Comparison of ENCODE assay signal across 8 mouse cellular contexts in the genomic region with DNA sequence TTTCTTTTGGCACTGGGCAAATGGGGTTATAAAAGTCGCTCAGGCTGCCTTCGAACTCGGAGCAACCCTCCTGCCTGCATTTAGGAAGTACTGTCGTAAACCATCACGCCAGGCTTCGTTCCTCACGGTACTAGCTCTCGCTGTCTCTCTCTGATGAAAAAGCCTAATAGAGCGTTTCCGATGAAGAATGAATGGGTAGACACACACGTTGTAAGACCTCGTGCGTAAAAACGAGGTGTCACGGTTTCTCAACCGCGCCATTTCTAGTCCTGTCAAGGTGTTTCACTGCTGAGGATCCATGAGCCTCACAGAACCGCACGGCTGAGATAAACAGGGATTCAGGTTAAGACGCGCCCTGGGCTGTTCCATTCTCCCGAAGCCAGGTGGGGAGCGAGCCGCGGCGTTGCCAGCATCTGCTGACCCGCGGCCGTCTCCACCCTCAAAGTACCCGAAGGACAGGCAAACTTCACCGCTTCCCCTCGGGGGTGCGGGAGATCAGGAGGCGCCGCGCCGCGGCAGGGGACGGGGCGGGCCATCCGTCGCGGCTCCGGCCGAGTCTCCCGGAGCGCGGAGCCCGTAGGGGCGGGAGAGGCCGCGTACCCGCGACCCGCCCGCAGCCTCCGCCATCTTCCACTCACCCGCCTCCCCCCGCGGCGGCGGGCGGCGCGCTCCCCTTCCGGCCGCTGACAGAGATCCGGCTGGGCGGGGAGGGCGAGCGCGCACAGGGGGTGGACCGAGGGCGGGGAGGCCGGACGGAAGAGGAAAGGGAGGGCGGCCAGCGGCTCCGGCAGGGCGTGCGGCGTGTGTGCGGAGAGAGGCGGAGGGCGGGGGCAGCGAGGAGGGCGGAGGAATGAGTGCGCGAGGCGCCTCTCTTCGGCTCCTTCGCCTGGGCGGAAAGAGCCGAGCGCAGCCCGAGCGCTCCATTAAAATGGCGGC. TPM values are rescaled to one million over a fixed set of nuclear protein-coding genes. Genes with fewer than 3 reads are reported as not detected.
DNase-seq lines count a peak whose midpoint lies in the region; ATAC-seq and TF ChIP-seq lines count a peak whose summit lies in the region.

No protein-coding gene starts in this region.

- H3K27ac ChIP-seq in brown adipose tissue, adult 24 weeks (replicated peaks; ENCODE audit: low read depth, low read length) = peak overlapping the region; percentile 94
- peak overlapping the region; percentile 98 for H3K27ac ChIP-seq in heart, embryonic 15.5 days
- H3K27ac ChIP-seq in liver, embryonic 14.5 days = peak overlapping the region; percentile 92
- H3K27ac ChIP-seq in neural tube, embryonic 11.5 days (ENCODE audit: low read depth, low read length) = peak overlapping the region; percentile 98
- peak overlapping the region; percentile 99 for H3K27ac ChIP-seq in stomach, postnatal 0 days (replicated peaks)

- peak; percentile 97 for ATAC-seq in heart, embryonic 15.5 days (replicated peaks; ENCODE audit: insufficient number of reproducible peaks, insufficient read depth, low FRiP score, low read depth)
- peak; percentile 96 for ATAC-seq in liver, embryonic 14.5 days (ENCODE audit: insufficient read depth)
- ATAC-seq in neural tube, embryonic 11.5 days (ENCODE audit: insufficient read depth, low FRiP score, low TSS enrichment) = peak; percentile 93
- ATAC-seq in stomach, postnatal 0 days (ENCODE audit: low FRiP score, low TSS enrichment) = peak; percentile 98

- peak overlapping the region; percentile 99 for H3K4me3 ChIP-seq in brown adipose tissue, adult 24 weeks (ENCODE audit: insufficient read depth, low read depth, low read length)
- peak overlapping the region; percentile 98 for H3K4me3 ChIP-seq in heart, embryonic 15.5 days
- peak overlapping the region; percentile 92 to 95 for H3K4me3 ChIP-seq in liver, embryonic 14.5 days (ENCODE audit: insufficient read depth in 1 of 2, low read depth in 2 of 2, low read length in 2 of 2)
- peak overlapping the region; percentile 91 for H3K4me3 ChIP-seq in neural tube, embryonic 11.5 days (ENCODE audit: low read depth, low read length)
- H3K4me3 ChIP-seq in stomach, postnatal 0 days (ENCODE audit: low read depth, low read length) = peak overlapping the region; percentile 94

- DNase-seq in CD4-positive, CD25-positive, alpha-beta regulatory T cell, adult 2 months (ENCODE audit: low read depth, low spot score) = peak; percentile 99
- DNase-seq in fibroblast of lung, adult 2 months (ENCODE audit: low read depth) = peak; percentile 85
- DNase-seq in kidney, postnatal 25 days = peak; percentile 96 to 99
- DNase-seq in liver, embryonic 14.5 days (ENCODE audit: low read depth in 3 of 3, low spot score in 3 of 3) = peak; percentile 92 to 93 (median 93)
- DNase-seq in neural tube, embryonic 11.5 days (ENCODE audit: low spot score) = peak; percentile 96
- DNase-seq in stomach, postnatal 0 days (ENCODE audit: low spot score) = peak; percentile 99

- peak; percentile 13; the same call in 1 of the 2 replicates for TF ChIP-seq CTCF in liver, embryonic 14.5 days (IDR thresholded peaks at IDR 0.05; ENCODE audit: low read depth)
- peak; percentile 2; the same call in 1 of the 2 replicates for TF ChIP-seq CTCF in stomach, postnatal 0 days (IDR thresholded peaks at IDR 0.05; ENCODE audit: low read depth)

- no peaks in the 10 kb centered on the region for H3K36me3 ChIP-seq in heart, embryonic 15.5 days
- H3K36me3 ChIP-seq in liver, embryonic 14.5 days (replicated peaks; ENCODE audit: control insufficient read depth, insufficient read depth, low read depth) = no peaks in the 10 kb centered on the region
- H3K36me3 ChIP-seq in neural tube, embryonic 11.5 days (ENCODE audit: control insufficient read depth, insufficient read depth, low read length) = no peaks in the 10 kb centered on the region
- no peaks in the 10 kb centered on the region for H3K36me3 ChIP-seq in stomach, postnatal 0 days (ENCODE audit: control insufficient read depth, insufficient read depth, low read length)

- H3K4me1 ChIP-seq in brown adipose tissue, adult 24 weeks (ENCODE audit: control insufficient read depth, insufficient read depth, insufficient read length, low read length) = peaks cover 3% of the 10 kb centered on the region
- peaks cover 13% of the 10 kb centered on the region for H3K4me1 ChIP-seq in heart, embryonic 15.5 days (replicated peaks)
- peaks cover 4 to 16% of the 10 kb centered on the region in 2 experiments for H3K4me1 ChIP-seq in liver, embryonic 14.5 days (replicated peaks; ENCODE audit: control insufficient read depth in 2 of 2, insufficient read depth in 2 of 2, low read length in 1 of 2)
- H3K4me1 ChIP-seq in neural tube, embryonic 11.5 days (ENCODE audit: control insufficient read depth, insufficient read depth, low read length) = no peaks in the 10 kb centered on the region
- peaks cover 2% of the 10 kb centered on the region; the same call in 1 of the 2 replicates for H3K4me1 ChIP-seq in stomach, postnatal 0 days (replicated peaks; ENCODE audit: control insufficient read depth, insufficient read depth)

- no peak for TF ChIP-seq EP300 in liver, embryonic 14.5 days (IDR thresholded peaks at IDR 0.05; ENCODE audit: low read depth)
- TF ChIP-seq EP300 in stomach, postnatal 0 days (optimal IDR thresholded peaks at IDR 0.05) = no peak

- H3K27me3 ChIP-seq in heart, embryonic 15.5 days = no peaks in the 10 kb centered on the region
- H3K27me3 ChIP-seq in liver, embryonic 14.5 days (ENCODE audit: control insufficient read depth, insufficient read depth, low read length) = no peaks in the 10 kb centered on the region
- no peaks in the 10 kb centered on the region for H3K27me3 ChIP-seq in neural tube, embryonic 11.5 days (ENCODE audit: control insufficient read depth, insufficient read depth, low read length)
- no peaks in the 10 kb centered on the region for H3K27me3 ChIP-seq in stomach, postnatal 0 days (ENCODE audit: control insufficient read depth, insufficient read depth, low read length)

- peak overlapping the region; percentile 97 for H3K9ac ChIP-seq in heart, embryonic 15.5 days
- H3K9ac ChIP-seq in liver, embryonic 14.5 days (replicated peaks) = peak overlapping the region; percentile 99
- peak overlapping the region; percentile 93 for H3K9ac ChIP-seq in neural tube, embryonic 11.5 days (ENCODE audit: low read length)
- H3K9ac ChIP-seq in stomach, postnatal 0 days (ENCODE audit: low read length) = peak overlapping the region; percentile 98

- under 1% methylated on average over 82 of the region's 98 CpGs for WGBS in heart, embryonic 15.5 days
- WGBS in liver, embryonic 14.5 days (ENCODE audit: insufficient replicate concordance) = under 1% methylated on average over 79 of the region's 98 CpGs
- under 1% methylated on average over 62 of the region's 98 CpGs for WGBS in neural tube, embryonic 11.5 days
- WGBS in stomach, postnatal 0 days = under 1% methylated on average over 63 of the region's 98 CpGs

- peak overlapping the region; percentile 63 for H3K4me2 ChIP-seq in heart, embryonic 15.5 days
- H3K4me2 ChIP-seq in liver, embryonic 14.5 days (ENCODE audit: low read depth) = peak overlapping the region; percentile 70
- H3K4me2 ChIP-seq in neural tube, embryonic 11.5 days (ENCODE audit: low read depth) = peak overlapping the region; percentile 63
- H3K4me2 ChIP-seq in stomach, postnatal 0 days (replicated peaks; ENCODE audit: low read depth) = peak overlapping the region; percentile 49

- H3K9me3 ChIP-seq in heart, embryonic 15.5 days (replicated peaks) = no peaks in the 10 kb centered on the region
- no peaks in the 10 kb centered on the region for H3K9me3 ChIP-seq in liver, embryonic 14.5 days (ENCODE audit: control insufficient read depth, low read length)
- H3K9me3 ChIP-seq in neural tube, embryonic 11.5 days (ENCODE audit: control insufficient read depth, low read length) = no peaks in the 10 kb centered on the region
- no peaks in the 10 kb centered on the region for H3K9me3 ChIP-seq in stomach, postnatal 0 days (ENCODE audit: control insufficient read depth, low read length)

RNA-seq across cellular contexts. Expression of gene Usp34, which starts 0.8 kb away (rescaled TPM):
- polyA plus RNA-seq in brown adipose tissue, adult 24 weeks (2012; ENCODE audit: insufficient read depth, insufficient read length, missing spikeins) = 12.4 and 15.9 TPM in 2 replicates
- 12.1 and 14.5 TPM in 2 replicates for polyA plus RNA-seq in heart, embryonic 15.5 days (2015; fragmentation: Nextera tagmentation; extraction: Ambion mirVana)
- polyA plus RNA-seq in liver, embryonic 14.5 days (2012; rRNA removed) = 6.3 and 9.9 TPM in 2 replicates
- 11.1 and 12.4 TPM in 2 replicates for polyA plus RNA-seq in liver, embryonic 14.5 days (2014; fragmentation: Nextera tagmentation; extraction: Ambion mirVana)
- 31.5 and 37.0 TPM in 2 replicates for polyA plus RNA-seq in neural tube, embryonic 11.5 days (2014; fragmentation: Nextera tagmentation; extraction: Ambion mirVana)
- 11.8 and 12.8 TPM in 2 replicates for polyA plus RNA-seq in stomach, postnatal 0 days (2015; fragmentation: Nextera tagmentation; extraction: Ambion mirVana)

RNA-seq across cellular contexts. Expression of gene Xpo1, which starts 50.1 kb away (rescaled TPM):
- polyA plus RNA-seq in brown adipose tissue, adult 24 weeks (2012; ENCODE audit: insufficient read depth, insufficient read length, missing spikeins) = 22.1 and 33.0 TPM in 2 replicates
- 46.0 and 58.0 TPM in 2 replicates for polyA plus RNA-seq in heart, embryonic 15.5 days (2015; fragmentation: Nextera tagmentation; extraction: Ambion mirVana)
- 15.6 and 25.7 TPM in 2 replicates for polyA plus RNA-seq in liver, embryonic 14.5 days (2012; rRNA removed)
- 50.3 and 56.3 TPM in 2 replicates for polyA plus RNA-seq in liver, embryonic 14.5 days (2014; fragmentation: Nextera tagmentation; extraction: Ambion mirVana)
- polyA plus RNA-seq in neural tube, embryonic 11.5 days (2014; fragmentation: Nextera tagmentation; extraction: Ambion mirVana) = 161 TPM in 2 replicates
- 20.9 and 21.4 TPM in 2 replicates for polyA plus RNA-seq in stomach, postnatal 0 days (2015; fragmentation: Nextera tagmentation; extraction: Ambion mirVana)

Comparison
In these comparisons a context has a peak if more than half of its experiments do, and no peak if none do; other contexts are left out.
1. Peak in every context shown above with its lines: DNase-seq, ATAC-seq, H3K4me3 ChIP-seq and H3K27ac ChIP-seq.